Mouse (Mus musculus): Measurements from ENCODE around the gene Fam209. TPM values are rescaled to one million over a fixed set of nuclear protein-coding genes. Genes with fewer than 3 reads are reported as not detected.

Fam209 gene
- total and polyA plus RNA-seq, 2 experiments from 2014 or later = 0.47 TPM; not detected in 1

- 78% methylated on average over 11 of the region's 11 CpGs for WGBS
- no peak for TF ChIP-seq CTCF (IDR thresholded peaks at IDR 0.05)
- Histone ChIP-seq H3K9me3 (ENCODE audit: low read length) (no peaks in the 10 kb centered on the region), H3K4me1 (ENCODE audit: insufficient read depth, low read length) (no peaks in the 10 kb centered on the region), H3K27ac (ENCODE audit: low read depth, low read length) (no peak overlapping the region), H3K4me2 (ENCODE audit: low read depth, low read length, poor library complexity, severe bottlenecking) (no peak overlapping the region), H3K9ac (replicated peaks; ENCODE audit: low read length, poor library complexity, severe bottlenecking) (no peak overlapping the region), H3K27me3 (ENCODE audit: insufficient read depth, low read length) (no peaks in the 10 kb centered on the region), H3K36me3 (ENCODE audit: insufficient read depth, low read length) (peaks cover 42% of the 10 kb centered on the region), H3K4me3 (ENCODE audit: low read depth, low read length) (no peak overlapping the region)
- ATAC-seq (ENCODE audit: low FRiP score) (peak; percentile 28; the same call in 1 of the 2 replicates), DNase-seq (ENCODE audit: low spot score) (peak; percentile 93)
These were observed 3.9 kb upstream of the Fam209 start for GRCm38 (mm10) chr2:172468346-172468819.

DNA sequence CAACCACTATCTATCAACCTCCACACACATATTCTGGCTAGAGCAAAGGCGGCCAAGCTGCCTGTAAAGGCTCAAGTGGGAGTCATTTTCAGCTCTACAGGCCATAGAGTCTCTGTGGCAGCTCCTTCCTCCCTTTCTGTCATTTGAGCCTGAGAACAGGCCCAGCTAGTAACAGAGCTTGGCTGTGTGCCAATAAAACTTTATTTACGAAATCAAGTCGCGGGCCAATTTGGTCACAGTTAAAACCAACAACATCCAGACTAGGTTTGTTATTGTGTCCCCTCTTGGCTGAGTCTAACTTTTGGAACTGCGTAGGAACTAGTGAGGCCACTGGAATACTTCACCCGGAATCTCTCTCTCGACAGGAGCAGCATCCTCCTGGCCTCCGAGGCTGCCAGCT lies 1.3 kb downstream of the Fam209 start:
- no peak overlapping the region for H3K27ac ChIP-seq (ENCODE audit: low read depth, low read length)
- H3K9me3 ChIP-seq (ENCODE audit: low read length) = no peaks in the 10 kb centered on the region
- H3K4me2 ChIP-seq (ENCODE audit: low read depth, low read length, poor library complexity, severe bottlenecking) = no peak overlapping the region
- peak; percentile 22 for DNase-seq (ENCODE audit: low spot score)
- 65% methylated on average over 8 of the region's 8 CpGs for WGBS
- no peak overlapping the region for H3K9ac ChIP-seq (replicated peaks; ENCODE audit: low read length, poor library complexity, severe bottlenecking)
- peaks cover 12% of the 10 kb centered on the region for H3K36me3 ChIP-seq (ENCODE audit: insufficient read depth, low read length)
- no peaks in the 10 kb centered on the region for H3K27me3 ChIP-seq (ENCODE audit: insufficient read depth, low read length)
- no peaks in the 10 kb centered on the region for H3K4me1 ChIP-seq (ENCODE audit: insufficient read depth, low read length)
- no peak for TF ChIP-seq CTCF (IDR thresholded peaks at IDR 0.05)
- H3K4me3 ChIP-seq (ENCODE audit: low read depth, low read length) = no peak overlapping the region
- no peak for ATAC-seq (ENCODE audit: low FRiP score)

DNA sequence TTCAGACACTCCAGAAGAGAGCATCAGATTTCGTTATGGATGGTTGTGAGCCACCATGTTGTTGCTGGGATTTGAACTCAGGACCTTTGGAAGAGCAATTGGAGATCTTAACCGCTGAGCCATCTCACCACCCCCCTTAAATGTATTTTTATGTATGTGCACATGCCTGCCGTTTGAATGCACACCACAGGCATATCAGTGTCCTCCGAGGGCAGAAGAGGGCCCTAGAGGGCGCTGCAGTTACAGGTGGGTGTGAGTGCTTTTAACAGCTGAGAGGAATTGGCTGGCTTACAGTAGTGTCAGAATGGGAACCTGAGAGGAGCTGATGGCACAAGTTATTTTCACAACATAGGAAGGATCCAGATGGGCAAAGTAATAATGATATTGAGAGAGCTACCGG lies 2.6 kb downstream of the Fam209 start:
- Histone ChIP-seq H3K27me3 (ENCODE audit: insufficient read depth, low read length) (no peaks in the 10 kb centered on the region), H3K9ac (replicated peaks; ENCODE audit: low read length, poor library complexity, severe bottlenecking) (no peak overlapping the region), H3K4me3 (ENCODE audit: low read depth, low read length) (no peak overlapping the region), H3K27ac (ENCODE audit: low read depth, low read length) (no peak overlapping the region), H3K4me2 (ENCODE audit: low read depth, low read length, poor library complexity, severe bottlenecking) (no peak overlapping the region), H3K4me1 (ENCODE audit: insufficient read depth, low read length) (no peaks in the 10 kb centered on the region), H3K36me3 (ENCODE audit: insufficient read depth, low read length) (no peaks in the 10 kb centered on the region), H3K9me3 (ENCODE audit: low read length) (no peaks in the 10 kb centered on the region)
- ATAC-seq (ENCODE audit: low FRiP score) (no peak), DNase-seq (ENCODE audit: low spot score) (peak; percentile 23)
- 40% methylated on average over 6 of the region's 6 CpGs for WGBS
- peak; percentile 63 for TF ChIP-seq CTCF (IDR thresholded peaks at IDR 0.05)

- DNase-seq (ENCODE audit: low spot score) (no peak), ATAC-seq (ENCODE audit: low FRiP score) (no peak)
- 34% methylated on average over 10 of the region's 10 CpGs for WGBS
- Histone ChIP-seq H3K36me3 (ENCODE audit: insufficient read depth, low read length) (no peaks in the 10 kb centered on the region), H3K9ac (replicated peaks; ENCODE audit: low read length, poor library complexity, severe bottlenecking) (no peak overlapping the region), H3K4me3 (ENCODE audit: low read depth, low read length) (no peak overlapping the region), H3K4me2 (ENCODE audit: low read depth, low read length, poor library complexity, severe bottlenecking) (no peak overlapping the region), H3K27ac (ENCODE audit: low read depth, low read length) (no peak overlapping the region), H3K27me3 (ENCODE audit: insufficient read depth, low read length) (no peaks in the 10 kb centered on the region), H3K4me1 (ENCODE audit: insufficient read depth, low read length) (no peaks in the 10 kb centered on the region), H3K9me3 (ENCODE audit: low read length) (no peaks in the 10 kb centered on the region)
- no peak for TF ChIP-seq CTCF (IDR thresholded peaks at IDR 0.05)
These were observed 4.5 kb downstream of the Fam209 start for GRCm38 (mm10) chr2:172476707-172477260.

DNA sequence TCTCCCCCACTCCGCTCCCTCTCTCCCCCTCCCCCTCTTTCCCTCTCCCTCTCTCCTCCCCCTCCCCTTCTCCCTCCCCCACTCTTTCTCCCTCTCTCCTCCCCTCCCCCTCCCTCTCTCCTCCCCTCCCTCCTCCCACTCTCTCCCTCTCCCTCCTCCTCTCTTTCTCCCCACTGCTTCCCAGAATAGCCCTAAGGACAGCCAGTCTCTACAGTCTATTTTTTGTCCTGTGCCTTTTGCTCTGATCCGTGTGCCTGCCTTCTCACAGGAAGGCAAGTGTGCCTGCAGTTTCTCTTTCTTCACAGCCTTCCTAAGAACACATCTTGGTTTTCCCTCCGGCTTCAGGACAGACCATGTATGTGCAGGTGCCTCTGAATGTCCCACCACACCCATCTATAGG lies 5.0 kb downstream of the Fam209 start:
- DNase-seq (ENCODE audit: low spot score) = no peak
- no peak for ATAC-seq (ENCODE audit: low FRiP score)
- no peak overlapping the region for H3K27ac ChIP-seq (ENCODE audit: low read depth, low read length)

GRCm38 (mm10) chr2:172477860-172478259 lies 5.5 kb downstream of the Fam209 start:
- DNase-seq (ENCODE audit: low spot score) (peak; percentile 83), ATAC-seq (ENCODE audit: low FRiP score) (peak; percentile 38; the same call in 1 of the 2 replicates)
- H3K27ac ChIP-seq (ENCODE audit: low read depth, low read length) = no peak overlapping the region
- H3K9ac ChIP-seq (replicated peaks; ENCODE audit: low read length, poor library complexity, severe bottlenecking) = no peak overlapping the region
- H3K9me3 ChIP-seq (ENCODE audit: low read length) = no peaks in the 10 kb centered on the region
- TF ChIP-seq CTCF (IDR thresholded peaks at IDR 0.05) = peak; percentile 95
- no peaks in the 10 kb centered on the region for H3K4me1 ChIP-seq (ENCODE audit: insufficient read depth, low read length)
- no peak overlapping the region for H3K4me2 ChIP-seq (ENCODE audit: low read depth, low read length, poor library complexity, severe bottlenecking)
- WGBS = 2% methylated on average over 2 of the region's 2 CpGs
- no peaks in the 10 kb centered on the region for H3K27me3 ChIP-seq (ENCODE audit: insufficient read depth, low read length)
- no peaks in the 10 kb centered on the region for H3K36me3 ChIP-seq (ENCODE audit: insufficient read depth, low read length)
- H3K4me3 ChIP-seq (ENCODE audit: low read depth, low read length) = no peak overlapping the region

More for the DNA sequence above, 5.0 kb downstream of the Fam209 start:
- TF ChIP-seq CTCF (IDR thresholded peaks at IDR 0.05) = no peak
- H3K27me3 ChIP-seq (ENCODE audit: insufficient read depth, low read length) = no peaks in the 10 kb centered on the region
- H3K9ac ChIP-seq (replicated peaks; ENCODE audit: low read length, poor library complexity, severe bottlenecking) = no peak overlapping the region
- H3K36me3 ChIP-seq (ENCODE audit: insufficient read depth, low read length) = no peaks in the 10 kb centered on the region
- 38% methylated on average over 3 of the region's 3 CpGs for WGBS
- H3K9me3 ChIP-seq (ENCODE audit: low read length) = no peaks in the 10 kb centered on the region
- H3K4me2 ChIP-seq (ENCODE audit: low read depth, low read length, poor library complexity, severe bottlenecking) = no peak overlapping the region
- H3K4me3 ChIP-seq (ENCODE audit: low read depth, low read length) = no peak overlapping the region
- H3K4me1 ChIP-seq (ENCODE audit: insufficient read depth, low read length) = no peaks in the 10 kb centered on the region
